Mouse (Mus musculus) thymus, adult 2 months (tissue): ENCODE measurements around the gene Sgms1. TPM values are rescaled to one million over a fixed set of nuclear protein-coding genes. Genes with fewer than 3 reads are reported as not detected.

ENCODE experiments used
- DNase-seq: peaks from one replicate; pipeline ENCODE4 v3.0.0; 2021
- H3K27ac ChIP-seq: fragments of 200-500 bp; 2 replicates; pipeline ENCODE4 v1.5.1; 2012; ENCODE audit warnings: low read length, control low read depth; ENCODE audit not compliant: control insufficient read depth, insufficient read depth
- H3K27me3 ChIP-seq: fragments of 200-500 bp; 2 replicates; pipeline ENCODE4 v1.6.1; 2012; ENCODE audit warnings: mild to moderate bottlenecking, low read length, moderate library complexity, mixed read lengths; ENCODE audit not compliant: control insufficient read depth, insufficient read depth
- H3K36me3 ChIP-seq: fragments of 200-500 bp; 2 replicates; pipeline ENCODE4 v1.6.1; 2012; ENCODE audit warnings: mild to moderate bottlenecking, low read length, moderate library complexity; ENCODE audit not compliant: control insufficient read depth, insufficient read depth
- H3K4me1 ChIP-seq: fragments of 200-500 bp; replicated peaks from 2 replicates; pipeline ENCODE4 v1.6.1; 2012; ENCODE audit warnings: low read length; ENCODE audit not compliant: control insufficient read depth, insufficient read depth
- H3K4me3 ChIP-seq: fragments of 200-500 bp; 2 replicates; pipeline ENCODE4 v1.5.1; 2012; ENCODE audit warnings: mild to moderate bottlenecking, low read length, control low read depth, moderate library complexity; ENCODE audit not compliant: control insufficient read depth, insufficient read depth
- CTCF ChIP-seq: fragments of 200-500 bp; IDR thresholded peaks from 2 replicates; pipeline ENCODE4 v1.5.1; 2012; ENCODE audit warnings: mild to moderate bottlenecking, control low read depth, low read length, moderate library complexity, borderline replicate concordance; ENCODE audit not compliant: control insufficient read depth, poor library complexity, insufficient read depth; ENCODE audit errors: extremely low read depth
- POLR2A ChIP-seq: fragments of 200-500 bp; IDR thresholded peaks from 2 replicates; pipeline ENCODE4 v1.6.1; 2012; ENCODE audit warnings: mild to moderate bottlenecking, low read length, control low read depth, moderate library complexity; ENCODE audit not compliant: control insufficient read depth, poor library complexity, insufficient read depth; ENCODE audit errors: extremely low read depth
- WGBS: fragments of 180-500 bp; shearing (Covaris S2); methylation state at CpG from one replicate; pipeline ENCODE4 v1.1.7; 2018; 5-methylcytosine and 5-hydroxymethylcytosine counted together
- polyA plus RNA-seq: library from polyadenylated mRNA; depleted of rRNA; stranded (reverse); fragments of >200 nt; gene quantifications from 2 replicates; pipeline ENCODE4 v1.2.3, GENCODE M21; 2012

Gene Sgms1
- polyA plus RNA-seq, 1 experiment = 7.4 TPM

GRCm38 (mm10) chr19:32230301-32230700 is 159.2 kb downstream of the Sgms1 start:
- H3K36me3 ChIP-seq = no peaks in the 10 kb centered on the region
- no peak overlapping the region for H3K4me3 ChIP-seq
- H3K4me1 ChIP-seq = peaks cover 19% of the 10 kb centered on the region
- 89% methylated on average over 5 of the region's 5 CpGs for WGBS
- no peak for DNase-seq
- H3K27ac ChIP-seq = no peak overlapping the region
- TF ChIP-seq POLR2A (no peak), CTCF (no peak)
- no peaks in the 10 kb centered on the region for H3K27me3 ChIP-seq

- Histone ChIP-seq H3K36me3 (no peaks in the 10 kb centered on the region), H3K27me3 (no peaks in the 10 kb centered on the region), H3K27ac (no peak overlapping the region), H3K4me1 (peaks cover 19% of the 10 kb centered on the region), H3K4me3 (no peak overlapping the region)
- DNase-seq = no peak
- TF ChIP-seq POLR2A = no peak
- no peak for TF ChIP-seq CTCF
- WGBS = 95% methylated on average over 5 of the region's 5 CpGs
These were observed 159.7 kb downstream of the Sgms1 start for GRCm38 (mm10) chr19:32229776-32230175.

- H3K27ac ChIP-seq = no peak overlapping the region
- peaks cover 11% of the 10 kb centered on the region for H3K4me1 ChIP-seq
- DNase-seq = no peak
- 97% methylated on average over 2 of the region's 2 CpGs for WGBS
- H3K27me3 ChIP-seq = no peaks in the 10 kb centered on the region
- no peak overlapping the region for H3K4me3 ChIP-seq
- TF ChIP-seq POLR2A (no peak), CTCF (no peak)
- H3K36me3 ChIP-seq = no peaks in the 10 kb centered on the region
These were observed 162.3 kb downstream of the Sgms1 start for GRCm38 (mm10) chr19:32227175-32227574.

- Histone ChIP-seq H3K27ac (no peak overlapping the region), H3K36me3 (no peaks in the 10 kb centered on the region), H3K27me3 (no peaks in the 10 kb centered on the region), H3K4me1 (peaks cover 2% of the 10 kb centered on the region; the same call in 1 of the 2 replicates), H3K4me3 (no peak overlapping the region)
- WGBS = 96% methylated on average over 9 of the region's 9 CpGs
- no peak for DNase-seq
- TF ChIP-seq CTCF = no peak
- no peak for TF ChIP-seq POLR2A
These were observed 164.4 kb downstream of the Sgms1 start for GRCm38 (mm10) chr19:32225097-32225490.

GRCm38 (mm10) chr19:32224318-32225096 is 165.0 kb downstream of the Sgms1 start:
- H3K27ac ChIP-seq = no peak overlapping the region
- no peak for DNase-seq
- no peaks in the 10 kb centered on the region for H3K27me3 ChIP-seq
- H3K4me1 ChIP-seq = peaks cover 2% of the 10 kb centered on the region; the same call in 1 of the 2 replicates
- H3K36me3 ChIP-seq = no peaks in the 10 kb centered on the region
- no peak overlapping the region for H3K4me3 ChIP-seq
- TF ChIP-seq CTCF (no peak), POLR2A (no peak)
- WGBS = 90% methylated on average over 2 of the region's 2 CpGs

- no peak for DNase-seq
- WGBS = 80% methylated on average over 3 of the region's 3 CpGs
- Histone ChIP-seq H3K27ac (no peak overlapping the region), H3K27me3 (no peaks in the 10 kb centered on the region), H3K4me3 (no peak overlapping the region), H3K36me3 (no peaks in the 10 kb centered on the region), H3K4me1 (peaks cover 2% of the 10 kb centered on the region; the same call in 1 of the 2 replicates)
- TF ChIP-seq POLR2A = no peak
- no peak for TF ChIP-seq CTCF
These were observed 165.8 kb downstream of the Sgms1 start for GRCm38 (mm10) chr19:32223751-32224174.

GRCm38 (mm10) chr19:32222083-32222482 is 167.4 kb downstream of the Sgms1 start:
- no peak for DNase-seq
- WGBS = 95% methylated on average over 11 of the region's 11 CpGs
- H3K4me3 ChIP-seq = no peak overlapping the region
- TF ChIP-seq POLR2A = no peak
- no peak for TF ChIP-seq CTCF
- H3K27me3 ChIP-seq = no peaks in the 10 kb centered on the region
- H3K36me3 ChIP-seq = no peaks in the 10 kb centered on the region
- H3K27ac ChIP-seq = no peak overlapping the region
- H3K4me1 ChIP-seq = peaks cover 3% of the 10 kb centered on the region; the same call in 1 of the 2 replicates

- no peaks in the 10 kb centered on the region for H3K27me3 ChIP-seq
- WGBS = 90% methylated on average over 2 of the region's 2 CpGs
- no peak for TF ChIP-seq CTCF
- TF ChIP-seq POLR2A = no peak
- H3K4me1 ChIP-seq = peaks cover 4% of the 10 kb centered on the region; the same call in 1 of the 2 replicates
- no peak overlapping the region for H3K4me3 ChIP-seq
- no peak for DNase-seq
- H3K36me3 ChIP-seq = no peaks in the 10 kb centered on the region
- no peak overlapping the region for H3K27ac ChIP-seq
These were observed 168.5 kb downstream of the Sgms1 start for GRCm38 (mm10) chr19:32220991-32221390.
